Mouse (Mus musculus): ENCODE measurements around the gene Fam217a. TPM values are rescaled to one million over a fixed set of nuclear protein-coding genes. Genes with fewer than 3 reads are reported as not detected.
"Not testable (repeated sequence)": the region's sequence is repeated elsewhere in the genome, so short reads cannot be mapped to it uniquely, and the experiment has no call there.

The Fam217a gene
- total RNA-seq (2021) = under 1 TPM in 1 of 2 experiments, not detected in 1; 0.15 TPM
- long read RNA-seq, experiment 1 = 0 reads
- long read RNA-seq, experiment 2 = 0 reads

GRCm38 (mm10) chr13:34924210-34924609 is at the start of gene Fam217a, which contains the start of gene 4933417A18Rik:
TSS of gene Fam217a (minus strand) at chr13:34924310.
TSS of gene 4933417A18Rik (plus strand) at chr13:34924409.
- no peak for DNase-seq
- intact Hi-C loops (cut with DNase I) = no loop called here

GRCm38 (mm10) chr13:34973770-34974169 is 49.7 kb upstream of the Fam217a start:
- DNase-seq = no peak
- intact Hi-C loops (cut with DNase I) = loop anchor here (5.0 kb wide), 1 partner anchor 331 kb away; no protein-coding TSS in a partner anchor

DNA sequence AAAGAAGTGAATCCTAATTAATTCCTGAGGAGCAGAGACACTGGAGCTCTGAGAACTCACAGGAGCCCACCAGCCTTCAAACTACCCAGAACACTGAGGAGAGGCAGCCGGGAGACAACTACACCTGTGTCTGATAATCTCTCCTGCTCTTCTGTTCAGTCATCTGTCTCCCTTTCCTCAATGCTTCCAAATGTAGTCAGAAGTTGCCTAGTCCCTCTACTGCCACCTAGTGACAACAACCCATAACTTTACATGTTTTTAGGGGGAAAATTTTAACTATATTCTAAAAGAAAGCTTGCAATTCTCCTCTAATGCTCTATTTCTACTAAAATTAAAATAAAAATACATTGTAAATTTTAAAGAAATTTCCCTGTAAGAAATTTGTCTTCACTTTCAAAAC is 49.0 kb upstream of the Fam217a start:
- DNase-seq = no peak
- intact Hi-C loops (cut with DNase I) = loop anchor here (5.0 kb wide), 1 partner anchor 331 kb away; no protein-coding TSS in a partner anchor

DNA sequence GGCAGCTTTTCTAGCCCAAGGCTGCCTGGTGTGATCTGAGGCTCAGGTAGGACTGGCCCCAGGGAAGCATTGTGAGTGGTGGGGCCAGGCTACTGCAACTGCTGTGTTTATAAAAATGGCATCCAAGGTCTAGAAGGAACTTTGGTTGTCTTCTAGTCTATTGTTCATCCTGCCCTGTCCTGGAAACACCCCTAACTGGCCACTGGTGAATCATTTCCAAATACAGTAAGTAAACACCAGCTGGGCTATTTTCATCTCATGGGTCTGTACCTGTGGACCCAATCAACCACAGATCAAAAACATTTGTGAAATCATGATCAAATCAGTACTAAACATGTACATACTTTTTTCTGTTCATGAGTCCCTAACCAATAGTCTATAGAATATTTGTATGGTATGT is 48.3 kb upstream of the Fam217a start:
- DNase-seq = not testable (repeated sequence)
- intact Hi-C loops (cut with DNase I) = loop anchor here (5.0 kb wide), 1 partner anchor 330 kb away; no protein-coding TSS in a partner anchor

- DNase-seq; intact Hi-C loops (cut with DNase I): not testable (repeated sequence)
These were observed 41.5 kb upstream of the Fam217a start for GRCm38 (mm10) chr13:34965647-34966046.

DNA sequence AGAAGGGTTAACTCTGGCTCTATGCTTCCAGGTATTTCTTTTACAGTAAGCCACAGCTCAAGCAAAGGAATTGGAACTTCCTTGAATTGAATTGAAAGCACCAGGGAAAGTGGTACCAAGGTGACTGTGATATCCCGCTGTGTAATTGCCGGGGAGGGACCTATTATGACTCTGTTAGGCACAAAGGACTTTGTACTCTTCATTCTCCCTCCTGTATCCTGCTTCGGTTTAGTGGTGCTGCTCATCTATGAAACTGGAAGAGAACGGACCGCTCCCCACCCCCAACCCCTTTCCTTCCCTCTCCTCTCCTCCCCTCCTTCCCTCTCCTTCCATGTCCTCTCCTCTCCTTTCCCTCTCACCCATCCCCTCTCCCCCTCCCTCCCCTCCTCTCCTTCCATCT is 40.8 kb upstream of the Fam217a start:
- intact Hi-C loops (cut with DNase I) = no loop called here
- DNase-seq = no peak

GRCm38 (mm10) chr13:34964419-34964818 is 40.3 kb upstream of the Fam217a start:
- intact Hi-C loops (cut with DNase I) = no loop called here
- DNase-seq = no peak

- intact Hi-C loops (cut with DNase I) = no loop called here
- peak; percentile 23 to 29 for DNase-seq
These were observed 39.6 kb upstream of the Fam217a start, which contains the start of gene Eci3 for GRCm38 (mm10) chr13:34963511-34964397. TSS of gene Eci3 (minus strand) at chr13:34963810.

DNA sequence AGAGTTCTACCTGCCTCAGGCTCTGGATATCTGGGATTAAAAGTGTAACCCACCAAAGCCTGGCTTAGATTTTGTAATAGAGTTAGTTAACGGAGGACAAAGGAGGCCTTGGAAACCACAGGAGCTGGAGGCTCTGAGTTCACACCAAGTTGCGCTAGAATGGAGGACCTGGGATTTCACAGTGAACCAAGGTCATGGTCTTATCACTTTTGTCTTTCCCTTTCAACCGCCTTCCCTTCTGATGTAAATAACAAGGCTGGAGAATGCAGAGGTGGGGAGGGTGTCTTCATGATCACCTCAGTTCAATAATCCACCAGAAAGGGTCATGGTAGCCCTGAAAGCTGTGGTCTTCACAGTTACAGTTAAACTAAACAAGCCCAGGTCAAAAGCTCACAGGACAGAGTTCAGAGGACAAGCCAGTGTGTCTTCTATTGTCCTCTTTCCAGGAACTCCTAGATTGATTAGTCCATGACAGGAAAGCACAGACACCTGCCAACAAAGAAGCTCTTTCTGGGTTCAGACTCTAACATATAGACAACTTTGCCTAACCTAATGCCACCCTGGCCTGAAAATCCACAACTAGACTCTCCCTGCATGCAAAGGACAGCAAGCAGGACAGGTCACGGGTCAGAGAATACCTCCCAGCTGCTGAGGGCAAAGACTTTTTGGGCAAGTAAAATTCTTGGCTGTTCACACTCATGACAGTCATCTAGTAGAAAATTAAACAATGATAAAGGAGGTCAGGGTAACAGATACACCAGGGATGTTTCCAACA is 37.1 kb upstream of the Fam217a start:
- DNase-seq = no peak
- intact Hi-C loops (cut with DNase I) = no loop called here

- intact Hi-C loops (cut with DNase I); DNase-seq: not testable (repeated sequence)
These were observed 34.0 kb upstream of the Fam217a start for GRCm38 (mm10) chr13:34958158-34958557.

DNA sequence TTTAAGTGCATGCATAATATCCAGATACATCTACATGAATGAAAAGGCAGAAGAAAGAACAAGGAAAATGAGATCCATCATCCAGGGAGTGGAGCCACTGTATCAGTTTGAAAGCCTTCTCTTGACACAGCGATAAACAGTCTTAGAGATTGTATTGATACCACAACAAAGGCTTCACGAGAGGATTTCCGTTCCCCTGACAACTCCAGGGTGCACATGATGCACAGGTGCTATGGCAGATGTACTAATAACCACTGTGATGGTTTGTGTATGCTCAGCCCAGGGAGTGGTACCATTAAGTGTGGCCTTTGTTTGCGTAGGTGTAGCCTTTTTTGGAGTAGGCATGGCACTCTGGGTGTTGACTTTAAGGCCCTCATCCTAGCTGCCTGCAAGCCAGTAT is 32.8 kb upstream of the Fam217a start:
- no peak for DNase-seq
- intact Hi-C loops (cut with DNase I) = no loop called here

- intact Hi-C loops (cut with DNase I); DNase-seq: not testable (repeated sequence)
These were observed 27.3 kb upstream of the Fam217a start for GRCm38 (mm10) chr13:34951437-34951836.

GRCm38 (mm10) chr13:34942370-34942769 is 18.3 kb upstream of the Fam217a start:
- no peak for DNase-seq
- intact Hi-C loops (cut with DNase I) = no loop called here

DNA sequence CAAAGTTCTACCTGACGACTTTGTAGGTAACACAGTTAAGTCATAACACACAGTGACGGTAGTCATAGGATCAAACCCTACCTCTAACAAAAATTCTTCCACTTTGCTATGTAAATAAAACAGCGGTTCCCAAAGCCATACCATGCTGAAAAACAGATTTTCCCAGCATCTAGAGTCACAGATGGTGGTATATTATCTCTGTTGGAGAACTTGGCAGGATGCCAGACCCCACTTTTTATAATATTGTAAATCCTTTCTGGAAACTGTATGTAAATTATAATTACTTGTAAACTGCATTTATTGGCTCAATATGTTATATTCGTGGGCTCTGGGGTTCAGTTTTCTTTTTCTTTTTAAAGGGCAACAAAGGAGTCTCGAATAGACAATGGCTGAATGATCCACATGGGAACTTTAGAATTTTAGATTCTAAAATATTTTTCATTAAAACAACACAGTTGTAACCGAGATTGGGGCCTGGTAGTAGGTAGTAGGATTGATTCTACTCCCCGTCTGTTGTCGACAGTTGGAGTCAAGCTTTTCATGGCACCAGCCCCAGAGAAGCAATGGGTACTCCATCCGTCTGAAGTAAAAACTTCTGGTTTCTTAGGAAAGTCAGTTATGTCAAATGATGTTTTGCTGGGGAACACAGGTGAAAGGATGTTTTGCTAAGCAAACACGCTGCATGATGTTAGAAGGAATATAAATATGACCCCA is 11.0 kb upstream of the Fam217a start:
- intact Hi-C loops (cut with DNase I) = no loop called here

GRCm38 (mm10) chr13:34916520-34917167 is 7.5 kb downstream of the Fam217a start:
- intact Hi-C loops (cut with DNase I) = no loop called here
- no peak for DNase-seq

More for the DNA sequence above, 11.0 kb upstream of the Fam217a start:
- DNase-seq = no peak

- no peak for DNase-seq
- intact Hi-C loops (cut with DNase I) = no loop called here
These were observed 9.5 kb downstream of the Fam217a start for GRCm38 (mm10) chr13:34914614-34915013.

- DNase-seq = no peak
- intact Hi-C loops (cut with DNase I) = no loop called here
These were observed 31.2 kb downstream of the Fam217a start for GRCm38 (mm10) chr13:34892871-34893270.

DNA sequence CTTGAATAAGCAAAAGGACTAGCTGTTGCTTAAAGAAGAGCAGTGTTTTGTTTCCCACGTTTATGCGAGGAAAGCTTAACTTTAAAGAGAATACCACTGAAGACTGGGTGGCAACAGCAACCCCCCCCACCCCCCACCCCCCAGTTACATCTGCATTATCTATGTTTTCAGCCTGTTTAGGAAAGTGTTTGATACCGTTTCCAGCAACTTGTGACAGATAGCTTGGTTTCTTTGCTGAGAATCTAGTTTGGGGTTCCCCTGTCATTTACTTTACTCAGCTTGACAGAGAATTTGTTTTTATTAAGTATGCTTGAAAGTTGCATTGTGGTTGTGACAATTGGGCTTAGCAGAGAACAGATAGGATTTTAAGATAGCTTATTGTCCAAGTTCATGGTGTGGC is 47.6 kb downstream of the Fam217a start:
- intact Hi-C loops (cut with DNase I) = no loop called here
- DNase-seq = no peak

GRCm38 (mm10) chr13:34875741-34876445 is 48.2 kb downstream of the Fam217a start:
- no peak for DNase-seq
- intact Hi-C loops (cut with DNase I) = no loop called here
